Mouse (Mus musculus) layer of hippocampus, postnatal 10 days (tissue): ENCODE measurements around the gene 1810009A15Rik. TPM values are rescaled to one million over a fixed set of nuclear protein-coding genes. Genes with fewer than 3 reads are reported as not detected.
A peak's percentile ranks its signal among the peaks of the same experiment; 100 is the strongest.
"Not testable (repeated sequence)": the region's sequence is repeated elsewhere in the genome, so short reads cannot be mapped to it uniquely, and the experiment has no call there.

ENCODE experiments used
- DNase-seq, 2 experiments: peaks; one replicate each; pipeline ENCODE4 v3.0.0; 2021; ENCODE audit warnings: low spot score in 2 of 2
- total RNA-seq, 2 experiments: library from RNA; stranded (reverse); gene quantifications; 2 replicates each; pipeline ENCODE4 v1.2.3; 2021

1810009A15Rik gene
- total RNA-seq, 2 experiments from 2014 or later, result 18.9 to 27.6 TPM

- DNase-seq, result no peak
These were observed 16.3 kb upstream of the 1810009A15Rik start for GRCm38 (mm10) chr19:8872266-8872840.

GRCm38 (mm10) chr19:8875031-8875430 is 13.6 kb upstream of the 1810009A15Rik start:
- no peak for DNase-seq

DNA sequence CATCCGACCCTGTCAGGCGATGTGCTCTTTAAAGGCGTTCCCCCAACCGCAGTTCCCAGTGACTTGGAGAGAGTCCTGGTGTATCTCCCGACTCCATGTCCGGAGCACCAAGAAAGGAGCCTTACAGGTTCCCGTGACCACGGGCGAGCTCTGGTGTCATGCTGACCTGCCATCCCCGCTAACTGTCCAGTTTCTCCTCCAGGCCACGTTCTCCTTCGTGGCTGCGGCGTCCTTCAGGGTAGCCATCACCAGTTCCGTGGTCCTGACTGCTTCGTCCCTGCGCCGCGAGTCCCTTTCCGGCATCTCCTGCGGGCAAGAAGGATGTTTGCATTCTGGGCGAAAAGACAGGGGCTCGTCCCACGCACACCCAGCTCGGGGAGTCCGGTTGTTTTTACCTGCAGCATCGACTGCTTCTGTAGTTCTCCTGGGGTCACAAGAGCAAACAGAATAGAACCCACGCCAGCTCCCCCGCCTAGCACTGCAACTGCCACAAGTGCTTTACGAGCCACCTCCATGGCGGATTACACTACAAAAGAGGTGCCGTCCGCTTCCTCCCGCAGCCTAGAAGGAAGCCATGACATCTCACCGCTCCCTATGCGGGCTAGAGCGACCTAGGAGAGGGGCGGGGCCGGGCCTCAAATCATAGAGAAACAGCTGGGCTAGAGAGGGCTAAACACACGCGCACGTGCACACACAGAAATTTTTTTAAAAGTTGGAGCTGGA is 8.2 kb upstream of the 1810009A15Rik start, which contains the start of gene Uqcc3:
Uqcc3 (minus strand) TSS at position 613 of the 723 bp plus-strand sequence.
- peak; percentile 82 to 87 for DNase-seq

- no peak for DNase-seq
These were observed 7.6 kb upstream of the 1810009A15Rik start for GRCm38 (mm10) chr19:8881034-8881392.

DNA sequence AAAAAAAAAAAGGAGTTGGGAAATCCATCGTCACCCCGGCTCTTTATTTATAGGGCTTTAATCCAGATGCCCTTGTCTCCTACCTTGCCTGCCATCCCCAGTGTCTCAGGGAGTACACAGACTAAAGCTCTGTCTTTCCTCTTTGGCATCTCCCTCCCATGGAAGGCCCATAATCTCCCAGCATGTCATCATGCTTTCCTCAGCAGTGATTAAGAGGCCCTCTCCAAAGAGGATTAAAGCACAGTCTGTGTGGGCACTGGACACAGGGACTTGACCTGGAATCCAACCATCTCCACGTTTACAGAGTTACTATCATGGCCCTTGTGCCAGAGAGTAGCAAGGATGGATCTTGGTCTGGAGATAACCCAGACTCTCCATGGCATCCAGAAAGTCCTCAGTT is 5.0 kb upstream of the 1810009A15Rik start, which contains the start of the genes Lbhd1 and Gm49403:
Lbhd1 (plus strand) TSS at position 117 of the 400 bp plus-strand sequence.
Gm49403 (plus strand) TSS at position 315 of the 400 bp plus-strand sequence.
- DNase-seq, result no peak

DNA sequence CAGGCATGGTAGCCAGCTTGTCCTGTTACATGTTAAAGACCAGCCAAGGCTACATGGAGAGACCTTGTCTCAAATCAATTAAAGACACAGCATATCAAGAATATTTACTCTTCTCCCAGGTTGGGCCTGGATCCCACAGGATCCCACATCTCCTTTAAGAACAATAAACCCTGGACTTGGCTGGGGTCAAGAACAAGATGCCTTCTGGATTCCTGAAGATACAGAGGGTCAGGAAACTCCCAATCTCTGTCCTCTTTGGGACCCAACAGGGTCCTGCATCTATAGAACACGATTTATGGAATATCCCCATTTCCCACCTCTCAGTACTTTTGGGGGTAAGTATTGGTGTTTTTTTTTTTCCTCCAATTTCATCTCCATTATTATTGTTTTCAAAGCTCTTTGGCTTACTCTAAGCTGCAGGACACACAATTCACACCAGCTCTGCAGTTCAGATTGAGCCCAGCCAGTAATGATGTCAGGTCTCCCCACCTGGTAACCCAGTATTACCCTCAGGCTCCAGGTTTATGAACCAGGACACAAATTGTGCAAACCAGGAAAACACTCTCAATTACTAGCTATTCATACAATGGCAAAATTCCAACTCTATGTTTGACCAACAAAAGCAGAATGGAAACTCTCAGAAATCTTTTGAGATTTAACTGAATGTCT is 1.6 kb upstream of the 1810009A15Rik start:
- DNase-seq, result no peak

- DNase-seq, result no peak
These were observed 829 bp upstream of the 1810009A15Rik start for GRCm38 (mm10) chr19:8887585-8888463.

DNA sequence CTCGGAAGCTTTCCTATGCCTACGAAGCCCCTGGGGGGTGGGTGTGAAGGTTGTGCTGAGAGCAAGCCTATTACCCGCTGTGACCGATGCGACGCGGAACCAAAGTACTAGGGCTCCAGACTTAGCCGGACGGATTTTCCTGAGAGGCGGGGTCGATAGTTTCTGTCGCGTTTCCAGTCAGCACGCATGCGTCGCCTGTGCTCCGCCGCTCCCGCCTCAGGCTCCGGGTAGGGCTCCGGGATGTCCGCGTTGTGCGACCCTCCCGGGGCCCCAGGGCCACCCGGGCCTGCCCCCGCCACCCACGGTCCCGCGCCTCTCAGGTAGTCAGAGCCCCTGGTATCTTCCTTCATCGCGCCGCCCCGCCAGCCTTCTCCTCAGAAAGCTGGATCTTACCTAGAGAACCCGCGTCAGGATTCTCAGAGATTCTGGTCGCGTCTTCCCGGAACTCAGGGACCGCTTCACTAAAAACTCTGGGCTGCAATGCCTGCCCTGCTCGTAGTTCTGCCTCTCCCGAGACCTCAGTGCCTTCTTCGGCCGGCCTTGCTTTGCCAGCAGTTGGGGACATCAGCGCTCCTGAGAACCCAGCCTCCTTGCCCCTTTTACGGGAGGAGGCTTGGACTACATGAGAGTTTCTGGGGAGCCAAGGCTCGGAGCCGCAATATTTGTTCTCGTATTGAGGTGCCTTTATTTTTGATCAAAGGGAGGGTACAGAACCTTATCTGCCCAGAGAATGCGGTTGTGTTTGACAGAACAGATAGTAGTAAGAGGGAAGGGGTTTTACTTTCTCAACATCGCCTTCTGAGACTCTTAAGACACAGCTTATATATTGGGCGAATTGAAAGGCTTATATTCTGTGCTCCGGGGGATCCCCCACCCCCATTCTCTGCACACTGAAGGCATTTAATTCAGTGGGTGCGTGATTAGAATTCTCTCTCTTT is 4.4 kb downstream of the 1810009A15Rik start, which contains the start of gene Ints5:
Ints5 (plus strand) TSS at position 177 of the 938 bp plus-strand sequence.
- DNase-seq, result peak; percentile 87 to 90

DNA sequence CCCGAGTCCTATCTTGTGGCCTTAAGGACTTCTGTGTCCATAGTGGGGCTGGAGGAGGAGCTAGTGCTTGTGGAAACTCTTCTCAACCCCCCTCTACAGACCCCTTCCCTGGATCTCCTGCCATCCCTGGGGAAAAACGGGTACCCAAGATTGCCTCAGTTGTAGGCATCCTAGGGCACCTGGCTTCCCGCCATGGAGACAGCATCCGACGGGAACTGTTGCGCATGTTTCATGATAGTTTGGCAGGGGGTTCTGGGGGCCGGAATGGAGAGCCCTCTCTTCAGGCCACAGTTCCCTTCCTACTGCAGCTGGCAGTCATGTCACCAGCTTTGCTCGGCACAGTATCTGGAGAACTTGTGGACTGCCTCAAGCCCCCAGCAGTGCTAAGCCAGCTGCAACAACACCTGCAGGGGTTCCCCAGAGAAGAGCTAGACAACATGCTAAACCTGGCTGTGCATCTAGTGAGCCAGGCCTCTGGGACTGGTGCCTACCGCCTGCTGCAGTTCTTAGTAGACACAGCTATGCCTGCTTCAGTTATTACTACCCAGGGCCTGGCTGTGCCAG is 6.8 kb downstream of the 1810009A15Rik start:
- no peak for DNase-seq

DNA sequence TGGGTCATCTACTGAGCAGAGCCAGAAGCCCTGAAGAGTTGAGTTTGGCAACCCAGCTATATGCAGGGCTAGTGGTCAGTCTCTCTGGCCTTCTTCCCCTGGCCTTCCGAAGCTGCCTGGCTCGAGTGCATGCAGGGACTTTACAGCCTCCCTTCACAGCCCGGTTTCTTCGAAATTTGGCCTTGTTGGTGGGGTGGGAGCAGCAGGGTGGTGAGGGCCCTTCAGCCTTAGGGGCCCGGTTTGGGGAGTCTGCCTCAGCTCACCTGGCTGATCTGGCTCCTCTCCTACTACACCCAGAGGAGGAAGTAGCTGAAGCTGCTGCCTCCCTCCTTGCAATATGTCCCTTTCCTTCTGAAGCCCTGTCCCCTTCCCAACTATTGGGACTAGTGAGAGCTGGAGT is 7.6 kb downstream of the 1810009A15Rik start:
- DNase-seq, result not testable (repeated sequence)

- DNase-seq, result peak; percentile 42 to 61
These were observed 8.7 kb downstream of the 1810009A15Rik start for GRCm38 (mm10) chr19:8897211-8897864.

- peak; percentile 92 to 94 for DNase-seq
These were observed 9.3 kb downstream of the 1810009A15Rik start, which contains the start of gene Ganab for GRCm38 (mm10) chr19:8897865-8898495. Ganab (plus strand) TSS chr19:8898071.

GRCm38 (mm10) chr19:8898576-8898975 is 9.9 kb downstream of the 1810009A15Rik start:
- DNase-seq, result no peak

DNA sequence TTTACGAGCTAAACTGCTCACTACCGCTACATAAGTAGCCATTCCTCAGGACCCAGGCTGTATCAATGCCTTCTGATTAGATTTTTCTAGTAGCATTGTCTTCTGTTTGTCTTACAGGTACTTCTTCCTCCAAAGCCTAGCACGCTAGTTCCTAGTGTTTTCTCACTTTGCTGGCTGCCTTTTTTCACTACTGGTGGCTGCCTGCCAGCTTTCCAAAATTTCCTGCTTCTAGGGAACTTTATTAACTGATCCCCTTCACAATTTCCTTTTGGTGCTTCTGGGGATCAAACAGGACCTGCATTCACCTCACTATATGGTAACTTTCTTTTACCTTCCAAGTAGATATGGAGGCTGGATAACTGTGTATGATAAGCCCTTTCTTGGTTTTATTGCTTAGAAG is 10.4 kb downstream of the 1810009A15Rik start:
- no peak for DNase-seq

DNA sequence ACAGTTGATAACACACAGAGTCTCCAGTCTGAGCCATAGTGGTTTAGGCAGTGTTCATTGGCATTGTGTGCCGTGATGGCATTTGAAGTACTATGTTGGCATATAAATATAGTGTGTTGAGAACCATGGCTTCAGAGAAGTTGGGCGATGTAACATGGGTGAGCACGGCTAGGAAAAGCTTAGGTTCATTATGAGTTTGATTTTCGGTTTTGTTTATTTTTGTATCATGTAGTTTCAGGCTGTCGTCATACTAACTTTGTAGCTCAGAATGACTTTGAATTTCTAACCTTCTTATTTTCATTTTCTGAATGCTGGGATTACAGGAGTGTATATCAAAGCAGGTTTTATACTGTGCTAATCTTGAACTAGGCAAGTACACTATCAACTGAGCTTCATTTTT is 14.8 kb downstream of the 1810009A15Rik start:
- DNase-seq, result no peak

DNA sequence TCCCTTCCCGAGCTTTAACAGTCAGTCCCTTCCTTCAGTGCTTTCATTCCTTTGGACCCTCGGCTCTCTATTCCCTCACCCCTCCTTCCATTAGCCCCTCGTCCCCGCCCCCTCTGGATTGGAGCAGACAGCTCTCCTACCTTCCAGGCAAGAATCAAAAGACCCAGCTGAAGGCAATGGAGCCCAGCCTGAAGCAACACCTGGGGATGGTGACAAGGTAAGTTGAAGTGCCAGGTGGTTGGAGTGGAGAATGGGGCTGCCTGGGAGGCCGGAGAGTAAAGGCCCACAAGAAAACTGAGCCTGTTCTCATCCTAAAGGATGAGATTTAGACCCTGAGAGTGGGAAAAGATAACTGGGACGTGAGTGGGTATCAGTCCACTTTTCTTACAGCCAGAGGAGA is 19.9 kb downstream of the 1810009A15Rik start:
- DNase-seq, result no peak

DNA sequence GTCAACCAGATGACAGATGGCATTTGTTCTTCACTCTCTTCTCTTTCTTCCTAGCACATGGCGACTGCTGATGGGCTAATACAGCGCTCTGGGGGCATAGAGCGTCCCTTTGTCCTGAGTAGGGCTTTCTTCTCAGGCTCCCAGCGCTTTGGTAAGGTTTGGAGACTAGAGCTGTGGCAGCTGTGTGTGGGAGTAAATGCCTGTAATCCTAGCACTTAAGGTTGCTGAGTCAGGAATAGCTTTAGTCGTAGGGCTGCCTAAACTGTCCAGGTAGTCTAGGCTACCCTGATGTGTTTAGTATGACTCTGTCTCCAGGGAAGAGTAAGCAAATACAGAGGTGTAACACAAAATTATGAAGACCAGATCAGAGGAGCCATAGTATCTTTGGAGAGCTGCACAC is 23.2 kb downstream of the 1810009A15Rik start:
- DNase-seq, result no peak

DNA sequence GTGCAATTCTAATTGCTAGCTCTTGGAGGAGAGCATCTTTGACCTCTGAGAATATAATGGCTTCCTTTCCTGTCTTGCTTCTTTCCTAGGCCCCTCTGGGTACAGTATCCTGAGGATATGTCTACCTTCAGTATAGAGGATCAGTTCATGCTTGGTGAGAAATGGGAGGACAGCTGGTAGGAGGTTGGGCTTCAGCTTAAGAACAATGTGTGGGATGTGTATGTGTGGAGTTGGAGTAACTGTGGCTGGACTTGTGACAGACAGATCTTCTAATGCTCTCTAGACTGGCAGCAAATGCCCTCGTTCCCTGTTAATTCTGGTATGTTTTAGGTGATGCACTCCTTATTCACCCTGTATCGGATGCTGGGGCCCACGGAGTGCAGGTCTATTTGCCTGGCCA is 25.6 kb downstream of the 1810009A15Rik start:
- no peak for DNase-seq
